8 mouse cellular contexts compared by ENCODE assay signal in the genomic region with DNA sequence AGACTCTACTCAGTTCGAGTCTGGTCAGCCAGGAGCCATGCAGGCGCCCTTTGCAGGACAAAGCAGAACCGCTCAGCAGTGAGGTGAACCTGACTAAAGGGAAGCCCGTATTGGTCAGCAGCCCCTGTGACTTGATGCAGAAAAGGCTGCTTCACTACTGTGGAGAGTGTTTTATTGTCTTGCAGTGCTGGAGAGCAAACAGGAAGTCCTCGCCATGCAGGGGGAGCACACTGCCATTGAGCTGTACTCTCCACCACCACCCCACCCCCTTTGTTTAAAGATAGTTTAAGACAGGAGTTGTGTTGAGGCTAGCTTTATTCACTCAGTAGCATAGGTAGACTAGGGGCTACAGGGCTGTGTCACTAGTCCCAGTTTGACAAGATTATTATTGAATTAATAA. TPM values are rescaled to one million over a fixed set of nuclear protein-coding genes. Genes with fewer than 3 reads are reported as not detected.
DNase-seq lines count a peak whose midpoint lies in the region; ATAC-seq lines count a peak whose summit lies in the region.

A gene (minus strand): TSS at position 145 of the 400 bp plus-strand sequence.

- no peaks in the 10 kb centered on the region for H3K36me3 ChIP-seq in hindbrain, embryonic 16.5 days (ENCODE audit: control insufficient read depth, insufficient read depth, low read length)
- no peaks in the 10 kb centered on the region for H3K36me3 ChIP-seq in macrophage (ENCODE audit: inconsistent target)

- H3K9ac ChIP-seq in hindbrain, embryonic 16.5 days (ENCODE audit: low read depth, low read length): no peak within 1 kb of the TSS

- DNase-seq in heart, adult 18-20 months: no peak
- DNase-seq in heart, adult 9 months (ENCODE audit: low spot score in 2 of 2): no peak
- no peak for DNase-seq in adrenal gland, adult 2 months
- DNase-seq in gastrocnemius, adult 18-20 months (ENCODE audit: low spot score): no peak
- DNase-seq in embryo, embryonic 10.5 days (ENCODE audit: low spot score): no peak
- no peak for DNase-seq in cerebellum, adult 11 months

- H3K9me3 ChIP-seq in hindbrain, embryonic 16.5 days (ENCODE audit: control insufficient read depth, low read length): no peaks in the 10 kb centered on the region

- no peaks in the 10 kb centered on the region for H3K79me2 ChIP-seq in macrophage (ENCODE audit: inconsistent target)

- H3K4me3 ChIP-seq in hindbrain, embryonic 16.5 days (ENCODE audit: low read length): no peak within 1 kb of the TSS
- no peak within 1 kb of the TSS for H3K4me3 ChIP-seq in macrophage (ENCODE audit: inconsistent target)

- H3K27me3 ChIP-seq in hindbrain, embryonic 16.5 days (replicated peaks; ENCODE audit: control insufficient read depth, insufficient read depth, low read length): no peaks in the 10 kb centered on the region

- ATAC-seq in hindbrain, embryonic 16.5 days: no peak

- 82% methylated on average over 5 of the region's 5 CpGs for WGBS in hindbrain, embryonic 16.5 days
- WGBS in macrophage (ENCODE audit: missing documents): 85% methylated on average over 5 of the region's 5 CpGs

- H3K27ac ChIP-seq in hindbrain, embryonic 16.5 days (ENCODE audit: low read depth, low read length): no peak within 1 kb of the TSS
- H3K27ac ChIP-seq in macrophage: no peak within 1 kb of the TSS

- H3K4me2 ChIP-seq in hindbrain, embryonic 16.5 days (ENCODE audit: low read length): no peak within 1 kb of the TSS

- peaks cover 1% of the 10 kb centered on the region; the same call in 1 of the 2 replicates for H3K4me1 ChIP-seq in hindbrain, embryonic 16.5 days (ENCODE audit: control insufficient read depth, insufficient read depth, low read depth, low read length)

RNA-seq across cellular contexts. Expression of the gene that starts here (rescaled TPM):
- 10 to 100 TPM; 20.2 to 20.3 TPM for total RNA-seq in heart, adult 18-20 months (2021)
- total RNA-seq in adrenal gland, adult 2 months (2021): 10 to 100 TPM; 37.3 to 44.3 TPM
- polyA plus RNA-seq in adrenal gland, adult 2 months (2012; rRNA removed): 4.8 and 7.6 TPM in 2 replicates
- total RNA-seq in gastrocnemius, adult 18-20 months (2021): 10 to 100 TPM; 14.4 to 20.1 TPM
- 124 and 141 TPM in 2 replicates for polyA plus RNA-seq in hindbrain, embryonic 16.5 days (2015; fragmentation: Nextera tagmentation; extraction: Ambion mirVana)
- 10 to 100 TPM in 16 of 26 experiments, 1 to 10 TPM in 10; 5.3 to 27.0 (median 13.8) TPM for total RNA-seq in macrophage (2018; cell fraction: chromatin; rRNA removed)
- 10 to 100 TPM; 21.5 to 40.6 (median 31.8) TPM for total RNA-seq in macrophage (2018; cell fraction: cytosol; rRNA removed)
- 10 to 100 TPM in 24 of 26 experiments, 1 to 10 TPM in 2; 7.3 to 33.9 (median 18.5) TPM for total RNA-seq in macrophage (2018; cell fraction: nucleus; rRNA removed)
- 16.2 to 67.4 TPM (median 29.8 TPM) in 3 replicates for polyA plus RNA-seq in macrophage (2018)
